Mouse (Mus musculus) Patski (cell line): Measurements from ENCODE around the gene Ccdc88c. TPM values are rescaled to one million over a fixed set of nuclear protein-coding genes. Genes with fewer than 3 reads are reported as not detected.
A peak's percentile ranks its signal among the peaks of the same experiment; 100 is the strongest.

Experiments
- ATAC-seq: fragments of 100-300 bp; one replicate; pipeline ENCODE4 v1.8.0; 2021
- CTCF ChIA-PET: fragments of 350-600 bp; sonication (Branson Sonifier 250); formaldehyde crosslinking; loops from one replicate; lab custom pipeline; 2022; ENCODE audit warnings: inconsistent platforms; lab: Charles Lee
- POLR2A ChIA-PET: fragments of 350-600 bp; sonication (Branson Sonifier 250); formaldehyde crosslinking; loops from one replicate; lab custom pipeline; 2022; ENCODE audit warnings: antibody characterized with exemption, inconsistent platforms; lab: Charles Lee
- DNase-seq: peaks from one replicate; pipeline ENCODE4 v3.0.0-alpha.2; 2011; ENCODE audit warnings: low read depth, low spot score
- H3K27me3 ChIP-seq: fragments of 371-371 bp; one replicate; pipeline ENCODE4 v1.5.1; 2021
- CTCF ChIP-seq: fragments of 100-300 bp; IDR thresholded peaks from one replicate; pipeline ENCODE4 v1.5.1; 2021
- in situ Hi-C: fragments of 300-500 bp; cut with MboI; formaldehyde crosslinking; loops from 3 replicates; pipeline ENCODE4 v1.11.1; 2018; ENCODE audit warnings: low pct_unique_long_range_greater_than_20kb, mixed read lengths
- polyA plus RNA-seq: library from polyadenylated mRNA; unstranded; gene quantifications from one replicate; pipeline ENCODE4 v1.2.3, GENCODE M21; 2021

Ccdc88c gene
- polyA plus RNA-seq, 1 experiment from 2014 or later = 9.8 TPM

GRCm38 (mm10) chr12:100998564-100998962, 30.3 kb downstream of the Ccdc88c start:
- TF ChIP-seq CTCF = no peak
- no peak for DNase-seq
- H3K27me3 ChIP-seq = no peaks in the 10 kb centered on the region
- in situ Hi-C loops = no loop called here
- POLR2A ChIA-PET = no interaction called here
- CTCF ChIA-PET = interaction anchor here (3.7 kb wide), 1 partner anchor 41 kb away, joined by 11 read pairs; no protein-coding TSS in a partner anchor
- ATAC-seq = no peak

- POLR2A ChIA-PET = no interaction called here
- DNase-seq (no peak), ATAC-seq (no peak)
- CTCF ChIA-PET = interaction anchor here (3.7 kb wide), 1 partner anchor 40 kb away, joined by 11 read pairs; no protein-coding TSS in a partner anchor
- H3K27me3 ChIP-seq = no peaks in the 10 kb centered on the region
- in situ Hi-C loops = no loop called here
- no peak for TF ChIP-seq CTCF
Observed at GRCm38 (mm10) chr12:100997830-100998563, 30.9 kb downstream of the Ccdc88c start.

- TF ChIP-seq CTCF = no peak
- ChIA-PET POLR2A (no interaction called here), CTCF (interaction anchor here (1.2 to 3.7 kb wide), 2 partner anchors 39 to 45 kb away, joined by 3 to 11 read pairs; no protein-coding TSS in a partner anchor)
- no peaks in the 10 kb centered on the region for H3K27me3 ChIP-seq
- in situ Hi-C loops = no loop called here
- ATAC-seq = peak; percentile 52
- no peak for DNase-seq
Observed at GRCm38 (mm10) chr12:100996378-100996898, 32.4 kb downstream of the Ccdc88c start.

GRCm38 (mm10) chr12:100995607-100996377, 33.1 kb downstream of the Ccdc88c start:
- DNase-seq = no peak
- ChIA-PET CTCF (interaction anchor here (1.2 to 3.7 kb wide), 2 partner anchors 38 to 44 kb away, joined by 3 to 11 read pairs; no protein-coding TSS in a partner anchor), POLR2A (no interaction called here)
- no peak for TF ChIP-seq CTCF
- in situ Hi-C loops = no loop called here
- no peaks in the 10 kb centered on the region for H3K27me3 ChIP-seq
- ATAC-seq = no peak

- TF ChIP-seq CTCF = no peak
- no peaks in the 10 kb centered on the region for H3K27me3 ChIP-seq
- no peak for ATAC-seq
- in situ Hi-C loops = no loop called here
- no peak for DNase-seq
- POLR2A ChIA-PET = interaction anchor here (0.6 kb wide), 1 partner anchor 32 kb away, joined by 3 read pairs; no protein-coding TSS in a partner anchor
- CTCF ChIA-PET = interaction anchor here (1.4 kb wide), 1 partner anchor 35 kb away, joined by 3 read pairs; no protein-coding TSS in a partner anchor
Observed at GRCm38 (mm10) chr12:100994140-100995015, 34.5 kb downstream of the Ccdc88c start.

GRCm38 (mm10) chr12:100993146-100993545, 35.7 kb downstream of the Ccdc88c start:
- ChIA-PET CTCF (no interaction called here), POLR2A (no interaction called here)
- no peaks in the 10 kb centered on the region for H3K27me3 ChIP-seq
- ATAC-seq = no peak
- in situ Hi-C loops = no loop called here
- no peak for TF ChIP-seq CTCF
- no peak for DNase-seq

GRCm38 (mm10) chr12:100992505-100992904, 36.4 kb downstream of the Ccdc88c start:
- POLR2A ChIA-PET = no interaction called here
- DNase-seq = no peak
- no peak for TF ChIP-seq CTCF
- in situ Hi-C loops = no loop called here
- no peak for ATAC-seq
- no peaks in the 10 kb centered on the region for H3K27me3 ChIP-seq
- CTCF ChIA-PET = interaction anchor here (1.5 kb wide), 1 partner anchor 39 kb away, joined by 4 read pairs; no protein-coding TSS in a partner anchor

GRCm38 (mm10) chr12:100991119-100991518, 37.7 kb downstream of the Ccdc88c start:
- in situ Hi-C loops = no loop called here
- no peaks in the 10 kb centered on the region for H3K27me3 ChIP-seq
- POLR2A ChIA-PET = no interaction called here
- no peak for TF ChIP-seq CTCF
- DNase-seq (no peak), ATAC-seq (no peak)
- CTCF ChIA-PET = interaction anchor here (1.0 to 1.3 kb wide), 3 partner anchors 11 to 36 kb away, joined by 3 to 4 read pairs (median 3); no protein-coding TSS in a partner anchor

GRCm38 (mm10) chr12:100990291-100990690, 38.6 kb downstream of the Ccdc88c start:
- in situ Hi-C loops = no loop called here
- no peak for TF ChIP-seq CTCF
- ChIA-PET CTCF (interaction anchor here (1.1 to 1.3 kb wide), 2 partner anchors 10 to 32 kb away, joined by 3 to 4 read pairs; no protein-coding TSS in a partner anchor), POLR2A (interaction anchor here (0.6 kb wide), 1 partner anchor 15 kb away, joined by 4 read pairs; no protein-coding TSS in a partner anchor)
- ATAC-seq (no peak), DNase-seq (no peak)
- H3K27me3 ChIP-seq = no peaks in the 10 kb centered on the region
